Mouse (Mus musculus) thymus, postnatal 4 days (tissue): ENCODE data around the gene Scoc.

ENCODE experiments used
- DNase-seq: peaks from one replicate; pipeline ENCODE4 v3.0.0; 2021

The Scoc gene

GRCm38 (mm10) chr8:83397726-83398125 is 60.5 kb downstream of the Scoc start:
- DNase-seq = no peak

- DNase-seq = no peak
Observed at GRCm38 (mm10) chr8:83396680-83397079, 61.5 kb downstream of the Scoc start.

- no peak for DNase-seq
Observed at GRCm38 (mm10) chr8:83394325-83394724, 63.9 kb downstream of the Scoc start.

GRCm38 (mm10) chr8:83392521-83392920 is 65.7 kb downstream of the Scoc start:
- DNase-seq = no peak

- no peak for DNase-seq
Observed at GRCm38 (mm10) chr8:83390006-83390701, 68.0 kb downstream of the Scoc start.

- DNase-seq = peak; percentile 76
Observed at GRCm38 (mm10) chr8:83389316-83390005, 68.7 kb downstream of the Scoc start, which contains the start of gene Clgn. Clgn (plus strand) TSS chr8:83389867.

- no peak for DNase-seq
Observed at GRCm38 (mm10) chr8:83382850-83383249, 75.3 kb downstream of the Scoc start.

GRCm38 (mm10) chr8:83381016-83381415 is 77.2 kb downstream of the Scoc start:
- DNase-seq = no peak

GRCm38 (mm10) chr8:83380141-83380540 is 78.0 kb downstream of the Scoc start:
- DNase-seq = no peak
